Mouse (Mus musculus) liver, embryonic 14.5 days (tissue): ENCODE data around the gene Fgfr2.

ENCODE experiments used
- CTCF ChIP-seq: IDR thresholded peaks from 2 replicates; pipeline ENCODE4 v1.5.1; 2016; ENCODE audit warnings: antibody characterized with exemption, low read depth, control low read depth
- EP300 ChIP-seq: IDR thresholded peaks from 2 replicates; pipeline ENCODE4 v1.6.1; 2016; ENCODE audit warnings: antibody characterized with exemption, low read depth

DNA sequence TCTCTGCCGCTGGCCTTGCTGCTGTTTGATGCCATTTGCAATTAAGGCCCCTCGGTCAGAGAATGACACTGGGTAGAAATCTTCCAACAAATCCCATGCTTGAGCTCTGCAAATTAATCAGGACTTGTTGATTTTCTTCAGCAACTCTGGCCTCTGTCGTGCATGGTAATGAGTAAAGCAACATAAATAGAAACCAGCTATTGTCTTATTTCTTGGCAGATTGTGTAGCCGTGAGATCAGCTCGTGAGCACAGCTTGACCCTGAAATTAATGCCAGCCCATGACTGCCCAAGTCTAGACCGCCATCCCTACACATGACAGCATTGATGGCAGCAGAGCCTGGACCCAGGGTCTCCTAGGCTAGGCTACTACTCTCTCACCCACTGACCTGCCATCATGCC lies 994.5 kb downstream of the Fgfr2 start:
- TF ChIP-seq CTCF, result no peak
- TF ChIP-seq EP300, result no peak
